Mouse (Mus musculus): Measurements from ENCODE around the gene Tmem260. TPM values are rescaled to one million over a fixed set of nuclear protein-coding genes. Genes with fewer than 3 reads are reported as not detected.
"Not testable (repeated sequence)": the region's sequence is repeated elsewhere in the genome, so short reads cannot be mapped to it uniquely, and the experiment has no call there.

Tmem260 gene
- total RNA-seq (2021) = 10 to 100 TPM; 28.7 to 31.0 TPM
- long read RNA-seq, experiment 1, partial matches to known transcripts = 0 of 7 reads
- long read RNA-seq, experiment 1, other reads (novel, unspliced or antisense) = 3 of 7 reads
- long read RNA-seq, experiment 2, full-length matches to known transcripts = 15 of 20 reads
- long read RNA-seq, experiment 2, partial matches to known transcripts = 0 of 20 reads
- long read RNA-seq, experiment 2, other reads (novel, unspliced or antisense) = 5 of 20 reads

GRCm38 (mm10) chr14:48445984-48446683, at the start of gene Tmem260:
TSS of gene Tmem260 (plus strand) at chr14:48446124.
- DNase-seq (ENCODE audit: low spot score in 2 of 2) = peak; percentile 85 to 88

GRCm38 (mm10) chr14:48406086-48406485, 39.8 kb upstream of the Tmem260 start:
- DNase-seq (ENCODE audit: low spot score in 2 of 2) = no peak

GRCm38 (mm10) chr14:48417064-48417463, 28.9 kb upstream of the Tmem260 start:
- DNase-seq (ENCODE audit: low spot score in 2 of 2) = no peak

- DNase-seq (ENCODE audit: low spot score in 2 of 2) = no peak
These were observed 27.7 kb upstream of the Tmem260 start for GRCm38 (mm10) chr14:48418264-48418663.

- no peak for DNase-seq (ENCODE audit: low spot score in 2 of 2)
These were observed 27.3 kb upstream of the Tmem260 start for GRCm38 (mm10) chr14:48418672-48419071.

- no peak for DNase-seq (ENCODE audit: low spot score in 2 of 2)
These were observed 24.4 kb upstream of the Tmem260 start for GRCm38 (mm10) chr14:48421476-48421875.

- peak in 1 of 2 experiments; percentile 24 for DNase-seq (ENCODE audit: low spot score in 2 of 2)
These were observed 23.9 kb upstream of the Tmem260 start for GRCm38 (mm10) chr14:48421996-48422395.

GRCm38 (mm10) chr14:48422436-48422835, 23.5 kb upstream of the Tmem260 start:
- DNase-seq (ENCODE audit: low spot score in 2 of 2) = no peak

GRCm38 (mm10) chr14:48422901-48423300, 23.0 kb upstream of the Tmem260 start:
- DNase-seq (ENCODE audit: low spot score in 2 of 2) = no peak

GRCm38 (mm10) chr14:48431978-48432377, 13.9 kb upstream of the Tmem260 start:
- no peak for DNase-seq (ENCODE audit: low spot score in 2 of 2)

- DNase-seq (ENCODE audit: low spot score in 2 of 2) = peak in 1 of 2 experiments; percentile 32
These were observed 2.1 kb upstream of the Tmem260 start for GRCm38 (mm10) chr14:48443796-48444195.

- no peak for DNase-seq (ENCODE audit: low spot score in 2 of 2)
These were observed 6.1 kb downstream of the Tmem260 start for GRCm38 (mm10) chr14:48451966-48452407.

- DNase-seq (ENCODE audit: low spot score in 2 of 2) = no peak
These were observed 7.5 kb downstream of the Tmem260 start for GRCm38 (mm10) chr14:48453411-48453810.

- no peak for DNase-seq (ENCODE audit: low spot score in 2 of 2)
These were observed 10.6 kb downstream of the Tmem260 start for GRCm38 (mm10) chr14:48456305-48457092.

- no peak for DNase-seq (ENCODE audit: low spot score in 2 of 2)
These were observed 11.5 kb downstream of the Tmem260 start for GRCm38 (mm10) chr14:48457288-48457938.

- no peak for DNase-seq (ENCODE audit: low spot score in 2 of 2)
These were observed 13.0 kb downstream of the Tmem260 start for GRCm38 (mm10) chr14:48458901-48459300.

GRCm38 (mm10) chr14:48468339-48468738, 22.4 kb downstream of the Tmem260 start:
- no peak for DNase-seq (ENCODE audit: low spot score in 2 of 2)

GRCm38 (mm10) chr14:48470742-48471487, 25.0 kb downstream of the Tmem260 start:
- DNase-seq (ENCODE audit: low spot score in 2 of 2) = no peak

- DNase-seq (ENCODE audit: low spot score in 2 of 2) = no peak
These were observed 26.3 kb downstream of the Tmem260 start for GRCm38 (mm10) chr14:48472179-48472578.

GRCm38 (mm10) chr14:48475370-48475769, 29.4 kb downstream of the Tmem260 start:
- no peak for DNase-seq (ENCODE audit: low spot score in 2 of 2)

- not testable (repeated sequence) for DNase-seq (ENCODE audit: low spot score in 2 of 2)
These were observed 29.9 kb downstream of the Tmem260 start for GRCm38 (mm10) chr14:48475834-48476233.

All from adrenal gland, postnatal 4 days (tissue).